Mouse (Mus musculus): ENCODE data around the gene Rac1. TPM values are rescaled to one million over a fixed set of nuclear protein-coding genes. Genes with fewer than 3 reads are reported as not detected.

Rac1 gene
- 381 and 488 TPM in 2 replicates for polyA plus RNA-seq (2012; rRNA removed)

GRCm38 (mm10) chr5:143527486-143528307 lies at the start of gene Rac1:
Gene Rac1, minus strand, starts transcription at chr5:143528036.

GRCm38 (mm10) chr5:143464100-143464756 lies 63.6 kb downstream of the Rac1 start, which contains the start of gene Daglb:
Gene Daglb, plus strand, starts transcription at chr5:143464584.

Other genes with a start within 250 kb of the Rac1 start
- gene Zfp853, start 234.4 kb downstream of the Rac1 start, polyA plus RNA-seq (2012; rRNA removed): 0.17 and 0.21 TPM in 2 replicates
- gene E130309D02Rik, start 212.7 kb downstream of the Rac1 start, polyA plus RNA-seq (2012; rRNA removed): 29.1 and 30.3 TPM in 2 replicates
- gene Zdhhc4, start 198.8 kb downstream of the Rac1 start, polyA plus RNA-seq (2012; rRNA removed): 52.1 and 62.7 TPM in 2 replicates
- 0.67 and 0.87 TPM in 2 replicates for gene Grid2ip, start 170.7 kb downstream of the Rac1 start, polyA plus RNA-seq (2012; rRNA removed)
- 223 and 303 TPM in 2 replicates for gene Kdelr2, start 124.2 kb downstream of the Rac1 start, polyA plus RNA-seq (2012; rRNA removed)
- 19.3 and 28.7 TPM in 2 replicates for gene Daglb, start 63.5 kb downstream of the Rac1 start, polyA plus RNA-seq (2012; rRNA removed)
- 15.8 and 17.2 TPM in 2 replicates for gene Cyth3, start 94.4 kb upstream of the Rac1 start, polyA plus RNA-seq (2012; rRNA removed)
- gene Usp42, start 204.2 kb upstream of the Rac1 start, polyA plus RNA-seq (2012; rRNA removed): 6.9 and 7.8 TPM in 2 replicates

Measured in colon, adult 2 months (tissue).